Mouse (Mus musculus): Measurements from ENCODE around the gene Rln3.

Rln3 gene

DNA sequence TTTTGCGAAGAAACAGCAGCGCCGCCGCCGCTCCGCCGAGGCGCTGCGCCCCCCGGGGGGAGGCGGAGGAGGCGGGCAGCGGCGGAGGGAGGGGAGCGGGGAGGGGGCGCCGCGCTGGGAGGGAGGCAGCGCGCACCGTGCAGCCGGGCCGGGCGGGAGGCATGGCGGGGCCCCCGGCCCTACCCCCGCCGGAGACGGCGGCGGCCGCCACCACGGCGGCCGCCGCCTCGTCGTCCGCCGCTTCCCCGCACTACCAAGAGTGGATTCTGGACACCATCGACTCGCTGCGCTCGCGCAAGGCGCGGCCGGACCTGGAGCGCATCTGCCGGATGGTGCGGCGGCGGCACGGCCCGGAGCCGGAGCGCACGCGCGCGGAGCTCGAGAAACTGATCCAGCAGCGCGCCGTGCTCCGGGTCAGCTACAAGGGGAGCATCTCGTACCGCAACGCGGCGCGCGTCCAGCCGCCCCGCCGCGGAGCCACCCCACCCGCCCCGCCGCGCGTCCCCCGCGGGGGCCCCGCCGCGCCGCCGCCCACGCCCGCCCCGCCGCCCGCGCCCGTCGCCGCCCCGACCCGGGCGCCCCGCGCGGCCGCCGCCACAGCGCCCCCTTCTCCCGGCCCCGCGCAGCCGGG is 47.2 kb downstream of the Rln3 start, which contains the start of gene Samd1:
Samd1 (plus strand) TSS at position 162 of the 631 bp plus-strand sequence.
- DNase-seq (ENCODE audit: low spot score in 2 of 2) = peak in 1 of 2 experiments; percentile 48

DNA sequence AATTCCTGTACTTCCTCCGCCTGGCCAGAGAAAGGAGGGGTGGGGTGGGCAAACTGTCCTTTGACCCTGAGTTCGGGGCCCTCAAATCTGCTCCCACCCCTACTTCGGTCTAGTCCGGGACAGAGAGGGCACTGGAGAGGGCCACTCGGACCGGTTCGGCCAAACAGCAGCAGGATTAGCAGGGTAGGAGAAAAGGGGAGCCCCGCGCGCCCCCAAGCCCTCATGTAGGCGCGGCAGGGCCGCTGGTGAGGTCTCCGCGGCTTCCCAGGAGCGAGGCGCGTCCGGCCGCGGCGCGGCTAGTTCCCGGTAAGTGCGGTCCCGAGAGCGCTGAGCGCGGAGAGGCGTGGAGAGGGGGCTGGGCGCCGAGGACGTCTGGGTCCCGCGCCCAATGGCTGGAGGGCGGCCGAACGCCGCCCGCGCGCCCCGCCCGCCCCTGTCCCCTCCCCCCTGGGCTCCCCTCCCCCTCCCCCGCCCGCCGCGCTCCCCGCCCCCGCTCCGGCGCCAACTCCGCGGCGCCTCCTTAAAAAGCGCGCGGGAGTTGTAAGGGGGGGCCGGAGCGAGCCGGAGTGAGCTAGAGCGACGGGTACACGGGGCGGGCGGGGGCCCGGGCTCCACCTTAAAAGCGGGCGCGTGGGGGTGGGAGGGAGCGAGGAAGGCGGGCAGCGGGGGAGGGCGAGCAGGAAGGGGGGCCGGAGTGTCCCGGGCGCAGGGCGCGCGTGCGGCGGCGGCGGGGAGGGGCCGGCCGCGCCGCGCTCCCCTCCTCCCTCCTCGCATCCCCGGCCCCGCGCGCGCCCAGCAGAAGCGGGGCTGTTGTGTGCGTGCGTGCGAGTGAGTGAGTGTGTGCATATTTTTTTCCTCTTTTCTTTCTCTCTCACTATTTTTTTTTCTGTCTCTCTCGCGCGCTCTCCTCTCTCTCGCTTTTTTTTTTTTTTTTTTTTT is 48.0 kb downstream of the Rln3 start:
- DNase-seq (ENCODE audit: low spot score in 2 of 2) = peak; percentile 80 to 88

DNA sequence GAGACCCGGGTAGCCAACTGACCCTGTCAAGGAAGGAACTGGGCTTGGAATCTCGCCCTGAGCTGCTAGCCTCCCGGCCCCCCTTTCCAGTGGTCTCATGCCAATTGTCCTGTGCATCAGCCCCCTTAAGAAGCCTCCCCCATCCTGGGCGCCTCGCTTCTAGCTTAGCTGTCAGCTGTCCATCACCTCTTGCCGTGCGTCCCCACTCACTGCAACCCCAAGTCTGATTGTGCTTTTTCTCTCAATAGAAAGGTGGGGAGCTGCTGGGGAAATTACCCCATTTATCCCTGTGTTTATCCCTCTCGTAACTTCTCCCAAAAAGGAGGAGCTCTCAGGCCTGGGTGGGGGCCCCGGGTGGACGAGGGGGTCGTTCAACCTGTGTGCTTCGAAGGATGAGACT is 48.8 kb downstream of the Rln3 start:
- DNase-seq (ENCODE audit: low spot score in 2 of 2) = no peak

DNA sequence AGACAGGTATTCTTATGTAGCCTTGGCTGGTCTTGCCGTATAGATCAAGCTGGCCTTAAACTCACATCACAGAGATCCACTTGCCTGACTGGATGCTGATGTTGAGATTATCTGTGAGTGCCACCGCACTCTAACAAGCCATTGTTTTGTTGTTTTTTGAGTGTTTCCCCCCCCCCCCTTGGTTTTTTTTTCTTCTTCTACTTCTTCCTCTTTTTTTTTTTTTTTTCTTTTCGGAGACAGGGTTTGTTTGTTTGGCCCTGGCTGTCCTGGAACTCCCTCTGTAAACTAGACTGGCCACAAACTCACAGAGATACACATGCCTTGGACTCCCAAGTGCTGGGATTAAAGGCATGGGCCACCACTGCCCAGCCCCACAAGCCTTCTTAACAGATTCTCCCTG is 50.8 kb downstream of the Rln3 start:
- no peak for DNase-seq (ENCODE audit: low spot score in 2 of 2)

Data from urinary bladder, postnatal 4 days (tissue).